Comparison of ENCODE assay signal across 8 mouse cellular contexts in genomic region chr11:73198190-73198589, GRCm38 (mm10). TPM values are rescaled to one million over a fixed set of nuclear protein-coding genes. Genes with fewer than 3 reads are reported as not detected.
DNase-seq lines count a peak whose midpoint lies in the region; ATAC-seq and TF ChIP-seq lines count a peak whose summit lies in the region.

No protein-coding gene starts in this region.

- H3K36me3 ChIP-seq in lung, embryonic 14.5 days (ENCODE audit: insufficient read depth): no peaks in the 10 kb centered on the region
- peaks cover 8% of the 10 kb centered on the region; the same call in 1 of the 2 replicates for H3K36me3 ChIP-seq in forebrain, embryonic 10.5 days (replicated peaks)
- 0 out of 2 replicates have a peak, but pooled peaks cover 3% of the 10 kb centered on the region for H3K36me3 ChIP-seq in limb, embryonic 12.5 days
- peaks cover 7% of the 10 kb centered on the region; the same call in 1 of the 2 replicates for H3K36me3 ChIP-seq in neural tube, embryonic 15.5 days

- no peak for DNase-seq in lung, embryonic 14.5 days
- DNase-seq in lung, postnatal 25 days (ENCODE audit: low spot score): no peak
- DNase-seq in forebrain, embryonic 10.5 days (ENCODE audit: extremely low spot score, low spot score): no peak
- no peak for DNase-seq in frontal cortex, postnatal 14 days (ENCODE audit: low spot score in 2 of 2)

- H3K4me3 ChIP-seq in lung, embryonic 14.5 days (ENCODE audit: low read depth, low read length): peak overlapping the region; percentile 61
- peak overlapping the region; percentile 78 for H3K4me3 ChIP-seq in forebrain, embryonic 10.5 days
- peak overlapping the region; percentile 67 for H3K4me3 ChIP-seq in limb, embryonic 12.5 days (replicated peaks)
- H3K4me3 ChIP-seq in neural tube, embryonic 15.5 days (replicated peaks): peak overlapping the region; percentile 83

- H3K4me2 ChIP-seq in lung, embryonic 14.5 days: peak overlapping the region; percentile 97
- peak overlapping the region; percentile 84 for H3K4me2 ChIP-seq in limb, embryonic 12.5 days
- peak overlapping the region; percentile 96 for H3K4me2 ChIP-seq in neural tube, embryonic 15.5 days

- H3K9me3 ChIP-seq in lung, embryonic 14.5 days (ENCODE audit: low read depth, low read length): no peaks in the 10 kb centered on the region
- H3K9me3 ChIP-seq in forebrain, embryonic 10.5 days: no peaks in the 10 kb centered on the region
- H3K9me3 ChIP-seq in limb, embryonic 12.5 days: no peaks in the 10 kb centered on the region
- H3K9me3 ChIP-seq in neural tube, embryonic 15.5 days (replicated peaks): no peaks in the 10 kb centered on the region

- TF ChIP-seq CTCF in lung, embryonic 14.5 days (IDR thresholded peaks at IDR 0.05; ENCODE audit: low read depth): no peak

- no peaks in the 10 kb centered on the region for H3K4me1 ChIP-seq in lung, embryonic 14.5 days (ENCODE audit: insufficient read depth)
- H3K4me1 ChIP-seq in forebrain, embryonic 10.5 days: peaks cover 20% of the 10 kb centered on the region
- H3K4me1 ChIP-seq in limb, embryonic 12.5 days (replicated peaks): peaks cover 15% of the 10 kb centered on the region
- peaks cover 30% of the 10 kb centered on the region for H3K4me1 ChIP-seq in neural tube, embryonic 15.5 days

- H3K27me3 ChIP-seq in lung, embryonic 14.5 days (ENCODE audit: insufficient read depth, low read length): no peaks in the 10 kb centered on the region
- H3K27me3 ChIP-seq in forebrain, embryonic 10.5 days (ENCODE audit: poor library complexity, severe bottlenecking): peaks cover 16% of the 10 kb centered on the region
- H3K27me3 ChIP-seq in limb, embryonic 12.5 days: peaks cover 7% of the 10 kb centered on the region; the same call in 1 of the 2 replicates
- 0 out of 2 replicates have a peak, but pooled peaks cover 4% of the 10 kb centered on the region for H3K27me3 ChIP-seq in neural tube, embryonic 15.5 days (replicated peaks)

- H3K9ac ChIP-seq in lung, embryonic 14.5 days: peak overlapping the region; percentile 69
- peak overlapping the region; percentile 73 for H3K9ac ChIP-seq in limb, embryonic 12.5 days (replicated peaks)
- peak overlapping the region; percentile 87 for H3K9ac ChIP-seq in neural tube, embryonic 15.5 days (replicated peaks)

- 11% methylated on average over 1 of the region's 1 CpGs for WGBS in lung, embryonic 14.5 days
- 8% methylated on average over 1 of the region's 1 CpGs for WGBS in forebrain, embryonic 10.5 days
- WGBS in limb, embryonic 12.5 days: 3% methylated on average over 1 of the region's 1 CpGs
- 10% methylated on average over 1 of the region's 1 CpGs for WGBS in neural tube, embryonic 15.5 days

- ATAC-seq in lung, embryonic 14.5 days (ENCODE audit: insufficient read depth): no peak
- no peak for ATAC-seq in limb, embryonic 12.5 days (ENCODE audit: insufficient number of reproducible peaks, insufficient read depth, low FRiP score, low TSS enrichment, low read depth)
- no peak for ATAC-seq in neural tube, embryonic 15.5 days (ENCODE audit: low FRiP score)
- no peak for ATAC-seq in CD4-positive, CD25-positive, alpha-beta regulatory T cell, adult 4 months
- ATAC-seq in frontal cortex, adult (ENCODE audit: low TSS enrichment): no peak

- no peak overlapping the region for H3K27ac ChIP-seq in lung, embryonic 14.5 days (ENCODE audit: low read depth)
- no peak overlapping the region for H3K27ac ChIP-seq in forebrain, embryonic 10.5 days
- no peak overlapping the region for H3K27ac ChIP-seq in limb, embryonic 12.5 days
- H3K27ac ChIP-seq in neural tube, embryonic 15.5 days (replicated peaks): no peak overlapping the region

RNA-seq across cellular contexts. Expression of gene Ctns, which starts 0.7 kb away (rescaled TPM):
- polyA plus RNA-seq in lung, embryonic 14.5 days (2014; fragmentation: Nextera tagmentation; extraction: Ambion mirVana): 11.4 and 12.7 TPM in 2 replicates
- polyA plus RNA-seq in forebrain, embryonic 10.5 days (2016; fragmentation: Nextera tagmentation; extraction: Ambion mirVana): 14.8 and 16.1 TPM in 2 replicates
- 23.4 and 24.9 TPM in 2 replicates for polyA plus RNA-seq in limb, embryonic 12.5 days (2016; fragmentation: Nextera tagmentation; extraction: Ambion mirVana)
- polyA plus RNA-seq in neural tube, embryonic 15.5 days (2015; fragmentation: Nextera tagmentation; extraction: Ambion mirVana): 17.0 and 17.7 TPM in 2 replicates
- polyA plus RNA-seq in CD4-positive, CD25-positive, alpha-beta regulatory T cell, adult 4 months (2017; shearing (Covaris generic)): 10 to 100 TPM; 12.9 to 18.3 TPM

RNA-seq across cellular contexts. Expression of gene Shpk, which starts 1.1 kb away (rescaled TPM):
- 0.93 and 1.3 TPM in 2 replicates for polyA plus RNA-seq in lung, embryonic 14.5 days (2014; fragmentation: Nextera tagmentation; extraction: Ambion mirVana)
- polyA plus RNA-seq in forebrain, embryonic 10.5 days (2016; fragmentation: Nextera tagmentation; extraction: Ambion mirVana): 0.69 and 0.81 TPM in 2 replicates
- polyA plus RNA-seq in limb, embryonic 12.5 days (2016; fragmentation: Nextera tagmentation; extraction: Ambion mirVana): 1.6 and 2.3 TPM in 2 replicates
- polyA plus RNA-seq in neural tube, embryonic 15.5 days (2015; fragmentation: Nextera tagmentation; extraction: Ambion mirVana): 3.0 and 3.4 TPM in 2 replicates
- 1 to 10 TPM; 1.3 to 4.8 TPM for polyA plus RNA-seq in CD4-positive, CD25-positive, alpha-beta regulatory T cell, adult 4 months (2017; shearing (Covaris generic))

RNA-seq across cellular contexts. Expression of gene Tax1bp3, which starts 21.3 kb away (rescaled TPM):
- polyA plus RNA-seq in lung, embryonic 14.5 days (2014; fragmentation: Nextera tagmentation; extraction: Ambion mirVana): 252 and 263 TPM in 2 replicates
- 143 TPM in 2 replicates for polyA plus RNA-seq in forebrain, embryonic 10.5 days (2016; fragmentation: Nextera tagmentation; extraction: Ambion mirVana)
- polyA plus RNA-seq in limb, embryonic 12.5 days (2016; fragmentation: Nextera tagmentation; extraction: Ambion mirVana): 211 and 215 TPM in 2 replicates
- 118 and 133 TPM in 2 replicates for polyA plus RNA-seq in neural tube, embryonic 15.5 days (2015; fragmentation: Nextera tagmentation; extraction: Ambion mirVana)
- 10 to 100 TPM; 27.4 to 30.8 TPM for polyA plus RNA-seq in CD4-positive, CD25-positive, alpha-beta regulatory T cell, adult 4 months (2017; shearing (Covaris generic))

RNA-seq across cellular contexts. Expression of gene Emc6, which starts 21.4 kb away (rescaled TPM):
- polyA plus RNA-seq in lung, embryonic 14.5 days (2014; fragmentation: Nextera tagmentation; extraction: Ambion mirVana): 118 and 135 TPM in 2 replicates
- polyA plus RNA-seq in forebrain, embryonic 10.5 days (2016; fragmentation: Nextera tagmentation; extraction: Ambion mirVana): 135 and 138 TPM in 2 replicates
- 99.3 and 101 TPM in 2 replicates for polyA plus RNA-seq in limb, embryonic 12.5 days (2016; fragmentation: Nextera tagmentation; extraction: Ambion mirVana)
- 136 and 148 TPM in 2 replicates for polyA plus RNA-seq in neural tube, embryonic 15.5 days (2015; fragmentation: Nextera tagmentation; extraction: Ambion mirVana)
- polyA plus RNA-seq in CD4-positive, CD25-positive, alpha-beta regulatory T cell, adult 4 months (2017; shearing (Covaris generic)): 10 to 100 TPM; 42.2 to 49.5 TPM

RNA-seq across cellular contexts. Expression of gene Trpv1, which starts 35.9 kb away (rescaled TPM):
- not detected in 2 replicates for polyA plus RNA-seq in lung, embryonic 14.5 days (2014; fragmentation: Nextera tagmentation; extraction: Ambion mirVana)
- not detected in 2 replicates for polyA plus RNA-seq in forebrain, embryonic 10.5 days (2016; fragmentation: Nextera tagmentation; extraction: Ambion mirVana)
- polyA plus RNA-seq in limb, embryonic 12.5 days (2016; fragmentation: Nextera tagmentation; extraction: Ambion mirVana): 0.08 TPM in 1 of 2 replicates, not detected in the other
- polyA plus RNA-seq in neural tube, embryonic 15.5 days (2015; fragmentation: Nextera tagmentation; extraction: Ambion mirVana): 2.0 and 2.4 TPM in 2 replicates
- polyA plus RNA-seq in CD4-positive, CD25-positive, alpha-beta regulatory T cell, adult 4 months (2017; shearing (Covaris generic)): not detected
